Mouse (Mus musculus): ENCODE data around the gene Bri3. TPM values are rescaled to one million over a fixed set of nuclear protein-coding genes. Genes with fewer than 3 reads are reported as not detected.

Bri3 gene
- polyA plus RNA-seq, 1 experiment, result 154 TPM

- 49% methylated on average over 11 of the region's 11 CpGs for WGBS
- peak overlapping the region; percentile 67 for H3K27ac ChIP-seq (ENCODE audit: insufficient read depth, low read depth, low read length)
- H3K36me3 ChIP-seq (ENCODE audit: control insufficient read depth, insufficient read depth, low read length), result peaks cover 59% of the 10 kb centered on the region
Observed at GRCm38 (mm10) chr5:144282470-144283260, 38.4 kb downstream of the Bri3 start.

GRCm38 (mm10) chr5:144283551-144284031 is 39.4 kb downstream of the Bri3 start:
- TF ChIP-seq POLR2A (IDR thresholded peaks at IDR 0.05; ENCODE audit: low read depth, low read length) (no peak), CTCF (IDR thresholded peaks at IDR 0.05; ENCODE audit: extremely low read depth, insufficient read length, insufficient replicate concordance, low read depth, low read length) (no peak)
- WGBS, result 38% methylated on average over 8 of the region's 8 CpGs
- H3K27ac ChIP-seq (ENCODE audit: insufficient read depth, low read depth, low read length), result no peak overlapping the region
- peaks cover 53% of the 10 kb centered on the region for H3K36me3 ChIP-seq (ENCODE audit: control insufficient read depth, insufficient read depth, low read length)
- H3K4me3 ChIP-seq (ENCODE audit: low read depth, low read length), result no peak overlapping the region
- no peaks in the 10 kb centered on the region for H3K27me3 ChIP-seq (ENCODE audit: control insufficient read depth, insufficient read depth, low read length)
- peaks cover 13% of the 10 kb centered on the region for H3K4me1 ChIP-seq (ENCODE audit: control insufficient read depth, insufficient read depth, insufficient read length, low read length)

More at GRCm38 (mm10) chr5:144282470-144283260, 38.4 kb downstream of the Bri3 start:
- Histone ChIP-seq H3K27me3 (ENCODE audit: control insufficient read depth, insufficient read depth, low read length) (no peaks in the 10 kb centered on the region), H3K4me3 (ENCODE audit: low read depth, low read length) (no peak overlapping the region), H3K4me1 (ENCODE audit: control insufficient read depth, insufficient read depth, insufficient read length, low read length) (peaks cover 13% of the 10 kb centered on the region)
- TF ChIP-seq POLR2A (IDR thresholded peaks at IDR 0.05; ENCODE audit: low read depth, low read length) (no peak), CTCF (IDR thresholded peaks at IDR 0.05; ENCODE audit: extremely low read depth, insufficient read length, insufficient replicate concordance, low read depth, low read length) (no peak)

GRCm38 (mm10) chr5:144284599-144284998 is 40.4 kb downstream of the Bri3 start:
- no peak overlapping the region for H3K4me3 ChIP-seq (ENCODE audit: low read depth, low read length)
- peaks cover 11% of the 10 kb centered on the region for H3K4me1 ChIP-seq (ENCODE audit: control insufficient read depth, insufficient read depth, insufficient read length, low read length)
- TF ChIP-seq CTCF (IDR thresholded peaks at IDR 0.05; ENCODE audit: extremely low read depth, insufficient read length, insufficient replicate concordance, low read depth, low read length), result no peak
- TF ChIP-seq POLR2A (IDR thresholded peaks at IDR 0.05; ENCODE audit: low read depth, low read length), result no peak
- WGBS, result 76% methylated on average over 5 of the region's 5 CpGs
- H3K27ac ChIP-seq (ENCODE audit: insufficient read depth, low read depth, low read length), result no peak overlapping the region
- H3K27me3 ChIP-seq (ENCODE audit: control insufficient read depth, insufficient read depth, low read length), result no peaks in the 10 kb centered on the region
- H3K36me3 ChIP-seq (ENCODE audit: control insufficient read depth, insufficient read depth, low read length), result peaks cover 47% of the 10 kb centered on the region

GRCm38 (mm10) chr5:144286591-144287266 is 42.5 kb downstream of the Bri3 start:
- WGBS, result 68% methylated on average over 9 of the region's 9 CpGs
- peaks cover 14% of the 10 kb centered on the region for H3K4me1 ChIP-seq (ENCODE audit: control insufficient read depth, insufficient read depth, insufficient read length, low read length)
- no peak overlapping the region for H3K27ac ChIP-seq (ENCODE audit: insufficient read depth, low read depth, low read length)
- peaks cover 37% of the 10 kb centered on the region for H3K36me3 ChIP-seq (ENCODE audit: control insufficient read depth, insufficient read depth, low read length)
- H3K4me3 ChIP-seq (ENCODE audit: low read depth, low read length), result no peak overlapping the region
- no peaks in the 10 kb centered on the region for H3K27me3 ChIP-seq (ENCODE audit: control insufficient read depth, insufficient read depth, low read length)
- TF ChIP-seq POLR2A (IDR thresholded peaks at IDR 0.05; ENCODE audit: low read depth, low read length) (no peak), CTCF (IDR thresholded peaks at IDR 0.05; ENCODE audit: extremely low read depth, insufficient read length, insufficient replicate concordance, low read depth, low read length) (no peak)

- TF ChIP-seq CTCF (IDR thresholded peaks at IDR 0.05; ENCODE audit: extremely low read depth, insufficient read length, insufficient replicate concordance, low read depth, low read length) (no peak), POLR2A (IDR thresholded peaks at IDR 0.05; ENCODE audit: low read depth, low read length) (no peak)
- Histone ChIP-seq H3K4me3 (ENCODE audit: low read depth, low read length) (no peak overlapping the region), H3K27me3 (ENCODE audit: control insufficient read depth, insufficient read depth, low read length) (no peaks in the 10 kb centered on the region), H3K27ac (ENCODE audit: insufficient read depth, low read depth, low read length) (no peak overlapping the region), H3K4me1 (ENCODE audit: control insufficient read depth, insufficient read depth, insufficient read length, low read length) (peaks cover 12% of the 10 kb centered on the region), H3K36me3 (ENCODE audit: control insufficient read depth, insufficient read depth, low read length) (peaks cover 31% of the 10 kb centered on the region)
- 86% methylated on average over 3 of the region's 3 CpGs for WGBS
Observed at GRCm38 (mm10) chr5:144287267-144287820, 43.1 kb downstream of the Bri3 start.

GRCm38 (mm10) chr5:144288391-144288790 is 44.2 kb downstream of the Bri3 start:
- TF ChIP-seq CTCF (IDR thresholded peaks at IDR 0.05; ENCODE audit: extremely low read depth, insufficient read length, insufficient replicate concordance, low read depth, low read length) (no peak), POLR2A (IDR thresholded peaks at IDR 0.05; ENCODE audit: low read depth, low read length) (no peak)
- WGBS, result 86% methylated on average over 9 of the region's 9 CpGs
- Histone ChIP-seq H3K4me1 (ENCODE audit: control insufficient read depth, insufficient read depth, insufficient read length, low read length) (peaks cover 6% of the 10 kb centered on the region; the same call in 1 of the 2 replicates), H3K36me3 (ENCODE audit: control insufficient read depth, insufficient read depth, low read length) (peaks cover 26% of the 10 kb centered on the region), H3K27ac (ENCODE audit: insufficient read depth, low read depth, low read length) (no peak overlapping the region), H3K4me3 (ENCODE audit: low read depth, low read length) (no peak overlapping the region), H3K27me3 (ENCODE audit: control insufficient read depth, insufficient read depth, low read length) (no peaks in the 10 kb centered on the region)

Data from small intestine, adult 2 months (tissue).